Mouse (Mus musculus) CH12.LX (cell line): Measurements from ENCODE around the gene Sgcb.

Source experiments
- CTCF ChIP-seq, 2 experiments: IDR thresholded peaks in 1 of 2; conservative IDR thresholded peaks in 1 of 2; 2 replicates each; pipeline ENCODE4 v1.5.1; 2011 to 2012; ENCODE audit warnings: low read depth in 2 of 2, low read length in 2 of 2, improper control_type of control experiment in 1 of 2, inconsistent platforms in 1 of 2, mild to moderate bottlenecking in 1 of 2, moderate library complexity in 1 of 2
- EP300 ChIP-seq: IDR thresholded peaks from 2 replicates; pipeline ENCODE4 v1.6.1; 2011; ENCODE audit warnings: low read length, improper control_type of control experiment
- MAX ChIP-seq: IDR thresholded peaks from 2 replicates; pipeline ENCODE4 v1.6.1; 2011; ENCODE audit warnings: low read length, improper control_type of control experiment
- RCOR1 ChIP-seq: conservative IDR thresholded peaks from 2 replicates; pipeline ENCODE4 v1.6.1; 2012; ENCODE audit warnings: low read depth, mild to moderate bottlenecking, inconsistent platforms, low read length, improper control_type of control experiment
- TCF12 ChIP-seq: IDR thresholded peaks from 2 replicates; pipeline ENCODE4 v1.6.1; 2014; ENCODE audit warnings: low read depth, mild to moderate bottlenecking, inconsistent platforms, low read length, improper control_type of control experiment

DNA sequence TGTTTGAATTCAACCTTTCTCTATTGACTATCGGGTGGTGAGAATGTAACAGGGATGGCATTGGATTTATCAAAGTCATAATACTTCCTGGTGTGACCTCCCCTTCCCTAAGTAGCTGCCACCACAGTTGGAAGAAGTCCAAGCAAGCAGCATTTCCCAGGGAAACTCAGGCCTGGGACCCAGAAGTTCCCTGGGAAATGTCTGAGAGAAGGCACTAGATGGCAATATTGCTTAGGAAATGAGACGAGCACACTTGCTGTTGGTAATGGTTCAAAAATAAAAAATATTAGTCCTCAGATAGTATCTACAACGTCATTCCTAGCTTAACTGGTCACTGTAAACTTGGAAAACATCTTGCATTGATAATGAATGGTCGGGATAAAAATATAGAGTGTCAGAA, 38.6 kb upstream of the Sgcb start:
- TF ChIP-seq EP300 (no peak), TCF12 (no peak), CTCF (conservative IDR thresholded peaks at IDR 0.05 in 1 of 2, IDR thresholded peaks at IDR 0.05 in 1 of 2; ENCODE audit: low read depth in 2 of 2, low read length in 2 of 2) (peak in 1 of 2 experiments; percentile 64; a peak in 2 of 4 replicates), MAX (no peak), RCOR1 (no peak)
